Mouse (Mus musculus) liver, postnatal 0 days (tissue): Measurements from ENCODE around the gene Cd101. TPM values are rescaled to one million over a fixed set of nuclear protein-coding genes. Genes with fewer than 3 reads are reported as not detected.

Experiments
- ATAC-seq: fragments of 200-750 bp; cut with Nextera tagmentation; 2 replicates; pipeline ENCODE4 v1.8.0; 2017; ENCODE audit warnings: mild to moderate bottlenecking, moderate library complexity
- DNase-seq: peaks from one replicate; pipeline ENCODE4 v3.0.0-alpha.2; 2016
- H3K27ac ChIP-seq: fragments of 300-500 bp; sonication (generic); 2 replicates; pipeline ENCODE4 v1.5.1; 2014; ENCODE audit warnings: antibody characterized with exemption, moderate library complexity, mild to moderate bottlenecking, low read depth
- H3K27me3 ChIP-seq: fragments of 300-500 bp; sonication (generic); 2 replicates; pipeline ENCODE4 v1.6.1; 2014; ENCODE audit warnings: low read length, control low read depth, mixed read lengths; ENCODE audit not compliant: insufficient read depth
- H3K36me3 ChIP-seq: fragments of 300-500 bp; sonication (generic); replicated peaks from 2 replicates; pipeline ENCODE4 v1.6.1; 2014; ENCODE audit warnings: mild to moderate bottlenecking, control low read depth, low read length, moderate library complexity, mixed read lengths; ENCODE audit not compliant: insufficient read depth
- H3K4me1 ChIP-seq: fragments of 300-500 bp; sonication (generic); 2 replicates; pipeline ENCODE4 v1.6.1; 2014; ENCODE audit warnings: antibody characterized with exemption, mild to moderate bottlenecking, control low read depth; ENCODE audit not compliant: insufficient read depth
- H3K4me2 ChIP-seq: fragments of 300-500 bp; sonication (generic); 2 replicates; pipeline ENCODE4 v1.6.1; 2014; ENCODE audit warnings: low read depth, mild to moderate bottlenecking, low read length, moderate library complexity, mixed read lengths
- H3K4me3 ChIP-seq: fragments of 300-500 bp; sonication (generic); 2 replicates; pipeline ENCODE4 v1.5.1; 2014; ENCODE audit warnings: low read depth, low read length
- H3K9ac ChIP-seq: fragments of 300-500 bp; sonication (generic); replicated peaks from 2 replicates; pipeline ENCODE4 v1.6.1; 2014; ENCODE audit warnings: mild to moderate bottlenecking, moderate library complexity
- H3K9me3 ChIP-seq: fragments of 300-500 bp; sonication (generic); 2 replicates; pipeline ENCODE4 v1.6.1; 2016; ENCODE audit warnings: mild to moderate bottlenecking, control low read depth, low read length, mixed read lengths
- CTCF ChIP-seq: sonication (generic); IDR thresholded peaks from 2 replicates; pipeline ENCODE4 v1.5.1; 2016; ENCODE audit warnings: antibody characterized with exemption, low read depth
- EP300 ChIP-seq: IDR thresholded peaks from 2 replicates; pipeline ENCODE4 v1.6.1; 2016; ENCODE audit warnings: antibody characterized with exemption, low read depth, mild to moderate bottlenecking
- WGBS: fragments of 180-500 bp; shearing (Covaris S2); extraction: QIAGEN DNeasy Blood & Tissue Kit; methylation state at CpG from one replicate; pipeline ENCODE4 v1.1.7; 2014; ENCODE audit not compliant: insufficient replicate concordance; 5-methylcytosine and 5-hydroxymethylcytosine counted together
- polyA plus RNA-seq: library from polyadenylated mRNA; unstranded; fragments of >200 nt; fragmentation: Nextera tagmentation; extraction: Ambion mirVana; gene quantifications from 2 replicates; pipeline ENCODE4 v1.2.1, GENCODE M21; 2015

Gene Cd101
- polyA plus RNA-seq, 1 experiment from 2014 or later, result 0.12 TPM

GRCm38 (mm10) chr3:101036001-101036400 is 6.6 kb upstream of the Cd101 start:
- WGBS, result 86% methylated on average over 2 of the region's 2 CpGs

GRCm38 (mm10) chr3:101034509-101034908 is 5.2 kb upstream of the Cd101 start:
- no peaks in the 10 kb centered on the region for H3K9me3 ChIP-seq
- H3K4me2 ChIP-seq, result no peak overlapping the region
- ATAC-seq (no peak), DNase-seq (no peak)
- H3K36me3 ChIP-seq, result no peaks in the 10 kb centered on the region
- no peak for TF ChIP-seq CTCF
- no peak for TF ChIP-seq EP300
- WGBS, result 79% methylated on average over 9 of the region's 9 CpGs
- H3K4me3 ChIP-seq, result no peak overlapping the region
- no peaks in the 10 kb centered on the region for H3K27me3 ChIP-seq
- H3K27ac ChIP-seq, result no peak overlapping the region
- H3K9ac ChIP-seq, result no peak overlapping the region
- peaks cover 3% of the 10 kb centered on the region; the same call in 1 of the 2 replicates for H3K4me1 ChIP-seq

More at GRCm38 (mm10) chr3:101036001-101036400, 6.6 kb upstream of the Cd101 start:
- Histone ChIP-seq H3K4me3 (no peak overlapping the region), H3K4me1 (no peaks in the 10 kb centered on the region; the same call in 1 of the 2 replicates), H3K9me3 (no peaks in the 10 kb centered on the region), H3K9ac (no peak overlapping the region), H3K27ac (no peak overlapping the region), H3K27me3 (no peaks in the 10 kb centered on the region), H3K36me3 (no peaks in the 10 kb centered on the region), H3K4me2 (no peak overlapping the region)
- no peak for ATAC-seq
- TF ChIP-seq EP300, result no peak
- TF ChIP-seq CTCF, result no peak
- no peak for DNase-seq

GRCm38 (mm10) chr3:101033644-101034043 is 4.3 kb upstream of the Cd101 start:
- DNase-seq, result no peak
- H3K9ac ChIP-seq, result no peak overlapping the region
- no peaks in the 10 kb centered on the region for H3K36me3 ChIP-seq
- H3K27ac ChIP-seq, result no peak overlapping the region
- WGBS, result 43% methylated on average over 4 of the region's 4 CpGs
- ATAC-seq, result no peak
- no peak overlapping the region for H3K4me2 ChIP-seq
- peaks cover 3% of the 10 kb centered on the region; the same call in 1 of the 2 replicates for H3K4me1 ChIP-seq
- no peak for TF ChIP-seq CTCF
- no peak for TF ChIP-seq EP300
- H3K4me3 ChIP-seq, result no peak overlapping the region
- no peaks in the 10 kb centered on the region for H3K27me3 ChIP-seq
- no peaks in the 10 kb centered on the region for H3K9me3 ChIP-seq

GRCm38 (mm10) chr3:101031456-101032142 is 2.2 kb upstream of the Cd101 start:
- H3K9me3 ChIP-seq, result no peaks in the 10 kb centered on the region
- ATAC-seq, result no peak
- WGBS, result 48% methylated on average over 7 of the region's 7 CpGs
- no peak overlapping the region for H3K4me3 ChIP-seq
- TF ChIP-seq EP300 (no peak), CTCF (no peak)
- no peak overlapping the region for H3K9ac ChIP-seq
- DNase-seq, result no peak
- H3K4me2 ChIP-seq, result no peak overlapping the region
- H3K27ac ChIP-seq, result peak overlapping the region; percentile 44; the same call in 1 of the 2 replicates
- H3K36me3 ChIP-seq, result no peaks in the 10 kb centered on the region
- no peaks in the 10 kb centered on the region for H3K27me3 ChIP-seq
- peaks cover 3% of the 10 kb centered on the region; the same call in 1 of the 2 replicates for H3K4me1 ChIP-seq

GRCm38 (mm10) chr3:101030630-101031029 is 1.3 kb upstream of the Cd101 start:
- Histone ChIP-seq H3K27ac (0 out of 2 replicates have a peak overlapping the region, but pooled peaks have one; percentile 44), H3K36me3 (no peaks in the 10 kb centered on the region), H3K9me3 (no peaks in the 10 kb centered on the region), H3K4me1 (peaks cover 3% of the 10 kb centered on the region; the same call in 1 of the 2 replicates), H3K4me3 (no peak overlapping the region), H3K27me3 (no peaks in the 10 kb centered on the region), H3K4me2 (no peak overlapping the region), H3K9ac (no peak overlapping the region)
- 86% methylated on average over 1 of the region's 1 CpGs for WGBS
- DNase-seq (no peak), ATAC-seq (no peak)
- TF ChIP-seq EP300 (no peak), CTCF (no peak)

GRCm38 (mm10) chr3:101026741-101027140 is 2.6 kb downstream of the Cd101 start:
- WGBS, result 65% methylated on average over 1 of the region's 1 CpGs
- no peaks in the 10 kb centered on the region for H3K9me3 ChIP-seq
- no peak overlapping the region for H3K4me2 ChIP-seq
- no peaks in the 10 kb centered on the region for H3K27me3 ChIP-seq
- H3K36me3 ChIP-seq, result no peaks in the 10 kb centered on the region
- H3K4me3 ChIP-seq, result no peak overlapping the region
- H3K27ac ChIP-seq, result no peak overlapping the region
- no peak overlapping the region for H3K9ac ChIP-seq
- peaks cover 3% of the 10 kb centered on the region; the same call in 1 of the 2 replicates for H3K4me1 ChIP-seq
- ATAC-seq (no peak), DNase-seq (no peak)
- no peak for TF ChIP-seq CTCF
- no peak for TF ChIP-seq EP300
